Mouse (Mus musculus) stomach, postnatal 0 days (tissue): ENCODE data around the gene Acaa1a.

Experiments
- CTCF ChIP-seq: IDR thresholded peaks from 2 replicates; pipeline ENCODE4 v1.5.1; 2016; ENCODE audit warnings: antibody characterized with exemption, low read depth, mild to moderate bottlenecking, moderate library complexity
- EP300 ChIP-seq: optimal IDR thresholded peaks from 2 replicates; pipeline ENCODE3; 2016; ENCODE audit warnings: antibody characterized with exemption

- TF ChIP-seq CTCF (no peak), EP300 (no peak)
Observed at GRCm38 (mm10) chr9:119365284-119365683, 25.8 kb downstream of the Acaa1a start, which contains the start of gene Slc22a14.
